Mouse (Mus musculus): ENCODE measurements at regions not wholly inside any gene's neighbourhood (a gene's known extent, or its start where the extent isn't known, plus 50 kb on each side); places are given as distances from the start of the nearest gene placed in this dataset.
"Not testable (repeated sequence)": the region's sequence is repeated elsewhere in the genome, so short reads cannot be mapped to it uniquely, and the experiment has no call there.

DNA sequence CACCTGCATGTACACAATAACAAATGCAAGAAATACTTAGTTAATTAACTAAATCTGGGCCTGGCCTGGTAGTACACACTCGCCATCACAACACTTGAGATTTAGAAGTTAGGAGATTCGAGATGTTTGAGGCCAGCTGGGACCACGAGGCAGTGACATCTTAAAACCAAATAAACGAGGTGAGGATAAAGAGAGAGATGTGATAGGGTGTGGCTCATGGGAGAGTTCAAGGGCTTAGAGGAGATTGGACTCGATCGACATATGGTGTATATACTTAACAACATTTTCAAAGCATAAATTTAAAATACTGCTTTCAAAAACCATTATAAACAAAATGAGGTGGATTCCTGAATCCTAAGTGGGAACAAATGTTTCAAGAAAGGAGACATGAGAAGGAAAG lies 284.4 kb upstream of the Maf start:
- ATAC-seq (ENCODE audit: low FRiP score) (no peak), DNase-seq (ENCODE audit: low spot score) (no peak)
- WGBS: 86% methylated on average over 6 of the region's 6 CpGs
- H3K27me3 ChIP-seq (ENCODE audit: control insufficient read depth, insufficient read depth, low read length): no peaks in the 10 kb centered on the region
- no peaks in the 10 kb centered on the region for H3K4me1 ChIP-seq (replicated peaks; ENCODE audit: control insufficient read depth, insufficient read depth, low read length)
- H3K27ac ChIP-seq: no peak overlapping the region
- H3K9ac ChIP-seq: no peak overlapping the region
- H3K36me3 ChIP-seq (replicated peaks; ENCODE audit: control insufficient read depth, insufficient read depth): no peaks in the 10 kb centered on the region
- no peaks in the 10 kb centered on the region for H3K9me3 ChIP-seq (ENCODE audit: control insufficient read depth, low read length)
- H3K4me3 ChIP-seq (replicated peaks; ENCODE audit: low read length): no peak overlapping the region
- H3K4me2 ChIP-seq (replicated peaks): no peak overlapping the region

DNA sequence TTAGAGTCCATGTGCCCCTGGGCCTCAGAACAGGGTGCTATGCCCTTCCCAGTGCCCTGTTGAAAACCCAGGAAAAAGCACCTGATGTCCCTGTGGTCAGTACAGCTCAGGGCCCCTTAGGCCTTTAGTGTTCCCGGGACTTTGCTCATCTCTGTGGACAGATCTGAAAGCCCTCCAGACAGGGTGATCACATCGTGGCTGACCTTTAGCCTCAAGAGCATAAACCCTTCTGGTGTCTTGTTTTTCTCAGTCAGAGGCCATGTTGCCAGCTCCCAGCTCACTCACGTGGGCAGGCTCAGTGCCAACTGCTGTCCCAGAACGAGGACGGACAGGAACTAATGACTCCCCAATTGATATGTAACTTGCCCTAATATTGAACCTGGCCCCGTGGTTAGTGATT lies 275.8 kb upstream of the Maf start:
- 78% methylated on average over 6 of the region's 6 CpGs for WGBS
- Histone ChIP-seq H3K27me3 (ENCODE audit: control insufficient read depth, insufficient read depth, low read length) (no peaks in the 10 kb centered on the region), H3K4me2 (replicated peaks) (no peak overlapping the region), H3K9ac (no peak overlapping the region), H3K27ac (no peak overlapping the region), H3K36me3 (replicated peaks; ENCODE audit: control insufficient read depth, insufficient read depth) (no peaks in the 10 kb centered on the region), H3K4me1 (replicated peaks; ENCODE audit: control insufficient read depth, insufficient read depth, low read length) (no peaks in the 10 kb centered on the region), H3K4me3 (replicated peaks; ENCODE audit: low read length) (no peak overlapping the region), H3K9me3 (ENCODE audit: control insufficient read depth, low read length) (no peaks in the 10 kb centered on the region)
- ATAC-seq (ENCODE audit: low FRiP score) (no peak), DNase-seq (ENCODE audit: low spot score) (no peak)

DNA sequence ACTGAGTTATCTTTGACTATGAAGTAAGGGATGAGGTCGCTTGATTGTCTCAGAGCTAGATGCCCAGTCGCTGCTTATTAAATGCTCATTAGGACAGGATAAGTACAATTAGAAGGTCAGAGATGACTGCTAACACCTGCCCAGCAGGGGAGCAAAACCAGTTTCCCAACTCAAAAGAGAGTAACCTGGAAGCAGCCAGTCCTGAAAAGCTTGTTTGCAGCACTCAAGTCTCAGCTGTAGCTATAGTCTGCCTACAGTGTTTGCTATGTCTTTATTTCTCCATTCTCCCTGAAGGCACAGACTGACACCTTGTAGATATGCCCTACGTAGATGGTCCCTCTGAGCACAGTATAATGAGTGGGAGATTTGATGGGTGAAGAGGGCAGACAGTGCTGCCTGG lies 274.7 kb upstream of the Maf start:
- DNase-seq (ENCODE audit: low spot score) (no peak), ATAC-seq (ENCODE audit: low FRiP score) (no peak)
- no peak overlapping the region for H3K4me3 ChIP-seq (replicated peaks; ENCODE audit: low read length)
- no peaks in the 10 kb centered on the region for H3K36me3 ChIP-seq (replicated peaks; ENCODE audit: control insufficient read depth, insufficient read depth)
- 86% methylated on average over 3 of the region's 3 CpGs for WGBS
- no peak overlapping the region for H3K4me2 ChIP-seq (replicated peaks)
- H3K27me3 ChIP-seq (ENCODE audit: control insufficient read depth, insufficient read depth, low read length): no peaks in the 10 kb centered on the region
- no peaks in the 10 kb centered on the region for H3K4me1 ChIP-seq (replicated peaks; ENCODE audit: control insufficient read depth, insufficient read depth, low read length)
- no peak overlapping the region for H3K9ac ChIP-seq
- H3K27ac ChIP-seq: no peak overlapping the region
- no peaks in the 10 kb centered on the region for H3K9me3 ChIP-seq (ENCODE audit: control insufficient read depth, low read length)

DNA sequence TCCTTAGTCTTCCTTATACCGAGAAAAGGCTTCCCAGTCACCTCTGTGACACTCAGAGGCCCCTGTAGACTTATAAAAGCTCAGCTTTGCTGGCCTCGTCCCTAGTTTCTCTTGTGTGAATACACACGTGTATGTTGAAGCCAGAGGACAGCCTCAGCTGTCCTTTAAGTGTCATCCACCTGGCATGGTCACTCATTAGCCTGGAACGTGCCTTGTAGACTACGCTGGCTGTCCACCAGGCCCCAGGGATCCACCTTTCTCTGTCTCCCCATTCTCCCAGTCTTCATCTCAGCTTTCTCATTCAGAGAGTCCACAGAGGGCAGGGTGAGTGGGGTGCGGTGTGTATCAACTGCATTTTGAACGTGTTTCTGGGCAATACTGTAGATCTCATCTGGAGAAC lies 273.8 kb upstream of the Maf start:
- no peak for ATAC-seq (ENCODE audit: low FRiP score)

DNA sequence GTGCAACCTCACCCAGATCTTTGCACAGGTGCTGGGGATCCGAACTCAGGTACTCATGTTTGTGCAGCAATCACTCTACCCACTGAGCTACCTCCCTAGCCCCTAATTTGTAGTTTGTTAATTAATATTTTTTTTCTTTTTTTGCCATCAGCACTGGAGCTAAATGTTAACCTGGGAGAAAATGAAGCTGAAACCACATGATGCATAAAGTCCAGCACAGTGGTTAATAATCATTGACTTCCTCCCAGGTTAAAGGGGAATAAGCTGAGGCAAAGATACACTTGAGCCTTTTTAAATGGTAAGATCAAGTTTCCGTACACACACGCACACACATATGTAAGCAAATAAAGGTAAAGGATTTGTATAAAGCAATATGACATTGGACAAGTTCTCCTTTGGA lies 273.0 kb upstream of the Maf start:
- H3K4me1 ChIP-seq (replicated peaks; ENCODE audit: control insufficient read depth, insufficient read depth, low read length): no peaks in the 10 kb centered on the region
- H3K4me3 ChIP-seq (replicated peaks; ENCODE audit: low read length): no peak overlapping the region
- no peak overlapping the region for H3K27ac ChIP-seq
- no peaks in the 10 kb centered on the region for H3K27me3 ChIP-seq (ENCODE audit: control insufficient read depth, insufficient read depth, low read length)
- H3K9ac ChIP-seq: no peak overlapping the region
- H3K4me2 ChIP-seq (replicated peaks): no peak overlapping the region
- DNase-seq (ENCODE audit: low spot score): no peak
- 93% methylated on average over 3 of the region's 3 CpGs for WGBS
- no peaks in the 10 kb centered on the region for H3K9me3 ChIP-seq (ENCODE audit: control insufficient read depth, low read length)
- no peak for ATAC-seq (ENCODE audit: low FRiP score)
- no peaks in the 10 kb centered on the region for H3K36me3 ChIP-seq (replicated peaks; ENCODE audit: control insufficient read depth, insufficient read depth)

More for the DNA sequence above, 273.8 kb upstream of the Maf start:
- Histone ChIP-seq H3K4me1 (replicated peaks; ENCODE audit: control insufficient read depth, insufficient read depth, low read length) (no peaks in the 10 kb centered on the region), H3K4me3 (replicated peaks; ENCODE audit: low read length) (no peak overlapping the region), H3K36me3 (replicated peaks; ENCODE audit: control insufficient read depth, insufficient read depth) (no peaks in the 10 kb centered on the region), H3K27ac (no peak overlapping the region), H3K9me3 (ENCODE audit: control insufficient read depth, low read length) (no peaks in the 10 kb centered on the region), H3K27me3 (ENCODE audit: control insufficient read depth, insufficient read depth, low read length) (no peaks in the 10 kb centered on the region), H3K4me2 (replicated peaks) (no peak overlapping the region), H3K9ac (no peak overlapping the region)
- 84% methylated on average over 7 of the region's 7 CpGs for WGBS
- DNase-seq (ENCODE audit: low spot score): no peak

DNA sequence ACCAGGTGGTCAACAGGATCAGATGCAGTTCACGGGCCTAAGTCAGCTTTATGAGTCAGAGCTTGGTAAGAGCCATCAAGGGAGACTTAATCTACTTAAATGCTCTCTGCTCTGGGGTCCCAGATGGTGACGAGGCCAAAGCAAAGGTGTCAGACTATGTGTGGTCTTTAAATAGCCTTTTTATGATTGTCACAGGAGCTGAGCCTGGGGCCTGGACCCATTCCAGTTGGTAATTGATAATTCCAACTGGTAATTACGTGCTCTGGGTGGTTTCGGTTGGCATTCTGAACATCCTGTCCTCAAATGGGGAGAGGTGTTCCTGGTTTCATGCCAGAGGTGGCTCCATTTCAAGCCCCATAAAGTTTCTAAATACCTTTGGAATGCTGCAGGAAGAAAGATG lies 269.6 kb upstream of the Maf start:
- Histone ChIP-seq H3K36me3 (replicated peaks; ENCODE audit: control insufficient read depth, insufficient read depth) (no peaks in the 10 kb centered on the region), H3K4me3 (replicated peaks; ENCODE audit: low read length) (no peak overlapping the region), H3K27me3 (ENCODE audit: control insufficient read depth, insufficient read depth, low read length) (no peaks in the 10 kb centered on the region), H3K4me1 (replicated peaks; ENCODE audit: control insufficient read depth, insufficient read depth, low read length) (no peaks in the 10 kb centered on the region), H3K4me2 (replicated peaks) (no peak overlapping the region), H3K9me3 (ENCODE audit: control insufficient read depth, low read length) (no peaks in the 10 kb centered on the region), H3K9ac (no peak overlapping the region), H3K27ac (no peak overlapping the region)
- WGBS: 66% methylated on average over 4 of the region's 4 CpGs
- DNase-seq (ENCODE audit: low spot score): no peak
- no peak for ATAC-seq (ENCODE audit: low FRiP score)

DNA sequence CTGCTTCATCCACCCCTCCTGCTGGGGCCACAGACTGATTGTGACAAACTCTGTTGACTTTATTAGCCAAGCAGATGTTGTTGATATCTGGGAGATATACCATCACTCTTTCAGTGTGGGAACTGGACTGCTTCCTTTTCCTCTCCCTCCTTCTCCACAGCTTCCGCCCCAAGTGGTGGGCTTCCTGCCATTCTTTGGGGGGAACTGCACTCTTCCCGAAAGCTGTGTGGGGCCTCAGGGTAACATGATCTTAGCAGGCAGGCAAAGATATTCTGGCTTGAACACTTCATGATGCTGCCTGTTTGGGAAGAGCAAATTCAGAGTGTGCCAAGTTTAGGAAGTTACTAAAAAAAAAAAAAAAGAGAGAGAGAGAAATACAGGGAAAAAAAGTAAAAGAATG lies 267.1 kb upstream of the Maf start:
- Histone ChIP-seq H3K27ac (no peak overlapping the region), H3K4me3 (replicated peaks; ENCODE audit: low read length) (no peak overlapping the region), H3K9me3 (ENCODE audit: control insufficient read depth, low read length) (no peaks in the 10 kb centered on the region), H3K9ac (no peak overlapping the region), H3K36me3 (replicated peaks; ENCODE audit: control insufficient read depth, insufficient read depth) (no peaks in the 10 kb centered on the region), H3K4me2 (replicated peaks) (no peak overlapping the region), H3K4me1 (replicated peaks; ENCODE audit: control insufficient read depth, insufficient read depth, low read length) (no peaks in the 10 kb centered on the region), H3K27me3 (ENCODE audit: control insufficient read depth, insufficient read depth, low read length) (no peaks in the 10 kb centered on the region)
- no peak for DNase-seq (ENCODE audit: low spot score)
- WGBS: 81% methylated on average over 2 of the region's 2 CpGs
- ATAC-seq (ENCODE audit: low FRiP score): no peak

DNA sequence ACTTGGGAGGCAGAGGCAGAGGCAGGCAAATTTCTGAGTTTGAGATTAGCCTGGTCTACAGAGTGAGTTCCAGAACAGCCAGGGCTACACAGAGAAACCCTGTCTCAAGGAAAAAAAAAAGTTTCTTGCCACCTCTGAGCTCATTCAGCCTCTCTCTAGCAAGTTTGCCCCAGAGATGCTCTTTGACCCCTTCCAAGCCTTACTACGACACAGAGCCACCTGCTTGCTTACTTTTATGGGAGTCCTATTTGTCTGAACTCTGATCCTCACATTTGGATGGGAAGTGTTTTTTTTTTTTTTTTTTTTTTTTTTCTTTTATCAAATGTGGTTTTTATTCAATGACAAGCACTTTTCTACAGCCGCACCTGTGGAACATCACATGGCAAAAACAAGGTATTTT lies 263.8 kb upstream of the Maf start:
- not testable (repeated sequence) for H3K27ac ChIP-seq; H3K4me3 ChIP-seq (replicated peaks; ENCODE audit: low read length); H3K4me1 ChIP-seq (replicated peaks; ENCODE audit: control insufficient read depth, insufficient read depth, low read length); ATAC-seq (ENCODE audit: low FRiP score); H3K36me3 ChIP-seq (replicated peaks; ENCODE audit: control insufficient read depth, insufficient read depth); H3K9me3 ChIP-seq (ENCODE audit: control insufficient read depth, low read length); H3K27me3 ChIP-seq (ENCODE audit: control insufficient read depth, insufficient read depth, low read length); H3K9ac ChIP-seq; DNase-seq (ENCODE audit: low spot score); H3K4me2 ChIP-seq (replicated peaks)
- WGBS: 82% methylated on average over 2 of the region's 2 CpGs

DNA sequence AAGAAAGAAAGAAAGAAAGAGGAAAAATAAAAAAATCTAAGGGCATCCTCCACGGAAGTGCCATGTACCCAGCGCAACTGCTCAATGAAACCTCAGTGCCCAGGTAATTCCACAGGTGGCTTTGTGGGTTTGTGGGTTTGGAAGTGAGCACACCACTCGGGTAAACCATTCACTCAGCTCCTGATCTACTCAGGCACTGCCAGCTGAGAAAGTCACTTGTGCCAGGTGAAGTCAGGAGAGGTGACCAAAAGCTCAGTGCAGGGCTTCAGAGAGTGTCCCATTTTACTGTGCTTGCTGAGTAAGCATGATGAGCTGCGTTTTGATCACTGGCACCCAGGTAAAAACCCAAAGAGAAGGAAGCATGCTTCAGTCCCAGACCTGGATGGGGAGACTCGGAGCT lies 260.5 kb upstream of the Maf start:
- 88% methylated on average over 5 of the region's 5 CpGs for WGBS
- no peaks in the 10 kb centered on the region for H3K27me3 ChIP-seq (ENCODE audit: control insufficient read depth, insufficient read depth, low read length)
- no peak overlapping the region for H3K4me3 ChIP-seq (replicated peaks; ENCODE audit: low read length)
- no peak overlapping the region for H3K9ac ChIP-seq
- ATAC-seq (ENCODE audit: low FRiP score): no peak
- no peaks in the 10 kb centered on the region for H3K36me3 ChIP-seq (replicated peaks; ENCODE audit: control insufficient read depth, insufficient read depth)
- DNase-seq (ENCODE audit: low spot score): no peak
- H3K9me3 ChIP-seq (ENCODE audit: control insufficient read depth, low read length): no peaks in the 10 kb centered on the region
- no peak overlapping the region for H3K4me2 ChIP-seq (replicated peaks)
- H3K27ac ChIP-seq: no peak overlapping the region
- H3K4me1 ChIP-seq (replicated peaks; ENCODE audit: control insufficient read depth, insufficient read depth, low read length): no peaks in the 10 kb centered on the region

DNA sequence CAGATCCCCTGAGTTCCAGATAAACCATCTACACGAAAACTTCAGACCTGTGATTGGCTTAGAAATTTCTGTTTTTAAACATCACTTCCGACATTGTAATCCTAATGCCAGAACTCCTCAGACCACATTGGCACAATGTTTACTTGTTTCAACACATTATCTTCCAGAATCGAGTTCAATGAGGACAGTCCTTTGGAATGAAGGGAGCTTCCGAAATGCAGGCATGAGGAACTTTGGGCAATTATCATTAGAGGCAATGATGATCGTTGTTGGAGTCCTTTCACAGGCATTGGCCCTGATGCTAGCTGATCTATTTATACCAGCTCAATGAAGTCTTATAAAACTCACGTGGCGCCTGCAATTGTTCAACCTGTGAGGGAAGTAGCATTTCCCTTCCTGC lies 258.4 kb upstream of the Maf start:
- no peak overlapping the region for H3K27ac ChIP-seq
- whole genome bisulfite sequencing: 91% methylated on average over 7 of the region's 7 CpGs
- ATAC-seq (ENCODE audit: low FRiP score) (no peak), DNase-seq (ENCODE audit: low spot score) (no peak)
- no peak overlapping the region for H3K9ac ChIP-seq
- H3K9me3 ChIP-seq (ENCODE audit: control insufficient read depth, low read length): no peaks in the 10 kb centered on the region
- H3K4me1 ChIP-seq (replicated peaks; ENCODE audit: control insufficient read depth, insufficient read depth, low read length): no peaks in the 10 kb centered on the region
- H3K4me3 ChIP-seq (replicated peaks; ENCODE audit: low read length): no peak overlapping the region
- H3K4me2 ChIP-seq (replicated peaks): no peak overlapping the region
- H3K27me3 ChIP-seq (ENCODE audit: control insufficient read depth, insufficient read depth, low read length): no peaks in the 10 kb centered on the region
- H3K36me3 ChIP-seq (replicated peaks; ENCODE audit: control insufficient read depth, insufficient read depth): no peaks in the 10 kb centered on the region

All from hindbrain, embryonic 14.5 days (tissue).